Mouse (Mus musculus) layer of hippocampus, postnatal 25 days (tissue): ENCODE data around the gene Ppcdc. TPM values are rescaled to one million over a fixed set of nuclear protein-coding genes. Genes with fewer than 3 reads are reported as not detected.
"Not testable (repeated sequence)": the region's sequence is repeated elsewhere in the genome, so short reads cannot be mapped to it uniquely, and the experiment has no call there.

Experiments used
- DNase-seq, 2 experiments: peaks; one replicate each; pipeline ENCODE4 v3.0.0; 2022; ENCODE audit warnings: mixed read lengths in 2 of 2, low spot score in 1 of 2; ENCODE audit errors: extremely low spot score in 1 of 2
- total RNA-seq, 2 experiments: library from RNA; stranded (reverse); gene quantifications; 2 replicates each; pipeline ENCODE4 v1.2.3; 2021

Ppcdc gene
- total RNA-seq, 2 experiments from 2014 or later = 11.5 to 17.4 TPM

- DNase-seq = no peak
These were observed 8.7 kb downstream of the Ppcdc start for GRCm38 (mm10) chr9:57431202-57431601.

GRCm38 (mm10) chr9:57428391-57428790, 11.5 kb downstream of the Ppcdc start:
- DNase-seq = no peak

GRCm38 (mm10) chr9:57427937-57428336, 12.0 kb downstream of the Ppcdc start:
- no peak for DNase-seq

GRCm38 (mm10) chr9:57427123-57427522, 12.8 kb downstream of the Ppcdc start:
- DNase-seq = not testable (repeated sequence)

- DNase-seq = no peak
These were observed 14.8 kb downstream of the Ppcdc start for GRCm38 (mm10) chr9:57425116-57425515.

GRCm38 (mm10) chr9:57424066-57424465, 15.9 kb downstream of the Ppcdc start:
- no peak for DNase-seq

- no peak for DNase-seq
These were observed 18.2 kb downstream of the Ppcdc start for GRCm38 (mm10) chr9:57421688-57422111.

- DNase-seq = no peak
These were observed 18.8 kb downstream of the Ppcdc start for GRCm38 (mm10) chr9:57421121-57421571.

- DNase-seq = peak; percentile 42 to 71
These were observed 19.4 kb downstream of the Ppcdc start for GRCm38 (mm10) chr9:57420321-57421120.

GRCm38 (mm10) chr9:57419521-57420267, 20.2 kb downstream of the Ppcdc start:
- no peak for DNase-seq

- no peak for DNase-seq
These were observed 22.6 kb downstream of the Ppcdc start for GRCm38 (mm10) chr9:57417341-57417740.

GRCm38 (mm10) chr9:57407120-57407905, 32.6 kb downstream of the Ppcdc start:
- no peak for DNase-seq

GRCm38 (mm10) chr9:57406395-57406794, 33.5 kb downstream of the Ppcdc start:
- DNase-seq = no peak

- DNase-seq = no peak
These were observed 35.9 kb downstream of the Ppcdc start for GRCm38 (mm10) chr9:57404036-57404435.

- DNase-seq = no peak
These were observed 37.3 kb downstream of the Ppcdc start for GRCm38 (mm10) chr9:57402318-57403251.

GRCm38 (mm10) chr9:57398773-57399172, 41.2 kb downstream of the Ppcdc start:
- DNase-seq = no peak

- no peak for DNase-seq
These were observed 47.0 kb downstream of the Ppcdc start for GRCm38 (mm10) chr9:57392892-57393291.

- no peak for DNase-seq
These were observed 49.1 kb downstream of the Ppcdc start for GRCm38 (mm10) chr9:57390869-57391268.

GRCm38 (mm10) chr9:57389131-57389530, 50.8 kb downstream of the Ppcdc start:
- DNase-seq = no peak

- no peak for DNase-seq
These were observed 53.0 kb downstream of the Ppcdc start for GRCm38 (mm10) chr9:57386926-57387325.
